Mouse (Mus musculus) adipocyte (in vitro differentiated cells): ENCODE data around the gene Rai14.

ENCODE experiments used
- DNase-seq: peaks from one replicate; pipeline ENCODE4 v3.0.0-alpha.2; 2016; ENCODE audit warnings: low spot score

Gene Rai14

DNA sequence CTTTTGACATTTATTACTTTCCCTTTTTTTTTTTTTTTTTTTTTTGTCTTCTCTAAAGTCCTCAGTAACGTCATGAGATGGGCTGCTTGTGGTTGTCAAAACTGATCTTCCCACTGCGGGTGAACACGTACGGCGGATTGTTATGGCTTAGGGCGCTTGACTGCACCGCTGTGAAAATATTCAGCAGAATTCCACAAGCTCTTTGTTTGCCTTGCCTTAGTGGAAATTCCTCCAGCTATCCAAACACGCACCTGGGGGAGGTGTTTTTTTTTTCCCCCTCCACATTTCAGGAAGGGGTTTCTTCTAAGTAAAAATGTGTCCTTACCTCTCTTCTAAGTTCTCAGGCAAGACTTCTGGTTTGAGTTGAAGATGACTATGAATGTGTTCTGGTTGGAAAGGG is 6.2 kb upstream of the Rai14 start:
- DNase-seq, result no peak

DNA sequence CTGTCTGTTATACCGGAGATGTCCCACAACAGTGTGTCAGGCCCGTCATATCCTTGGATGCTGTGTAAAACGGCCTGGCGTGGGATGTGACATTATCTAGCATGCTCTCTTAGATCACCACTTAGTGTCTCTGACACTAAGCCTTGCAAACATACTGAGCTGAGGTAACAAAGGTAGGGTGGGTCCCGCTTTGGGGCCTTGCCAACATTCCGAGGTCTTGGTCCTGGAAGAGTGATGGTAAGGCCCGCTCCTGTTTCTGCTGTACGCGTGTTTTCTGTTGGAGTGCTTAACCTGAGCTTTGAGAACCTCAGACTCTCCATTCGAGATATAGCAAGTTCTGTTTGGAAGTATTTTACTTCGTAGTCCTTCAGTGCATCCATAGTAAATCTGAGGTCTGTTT is 5.8 kb upstream of the Rai14 start:
- DNase-seq, result no peak

DNA sequence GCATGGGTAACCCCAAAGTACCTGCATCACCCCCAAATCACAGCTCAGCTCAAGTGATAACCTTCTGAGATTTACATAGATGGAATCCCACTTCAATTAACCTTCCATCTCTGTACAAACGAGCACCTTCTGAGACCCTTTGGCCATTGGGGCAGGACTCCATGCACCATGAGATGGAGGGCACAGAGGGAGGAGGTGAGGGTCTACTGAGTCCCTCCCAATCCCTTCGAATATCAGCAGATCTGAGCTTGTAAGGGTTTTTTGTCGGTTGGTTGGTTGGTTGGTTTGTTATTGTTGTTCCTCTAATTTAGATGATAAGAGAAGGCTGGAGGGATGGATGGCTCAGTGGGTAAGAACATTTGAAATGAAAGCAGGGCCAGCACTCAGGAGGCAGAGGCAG is 5.1 kb upstream of the Rai14 start:
- no peak for DNase-seq

DNA sequence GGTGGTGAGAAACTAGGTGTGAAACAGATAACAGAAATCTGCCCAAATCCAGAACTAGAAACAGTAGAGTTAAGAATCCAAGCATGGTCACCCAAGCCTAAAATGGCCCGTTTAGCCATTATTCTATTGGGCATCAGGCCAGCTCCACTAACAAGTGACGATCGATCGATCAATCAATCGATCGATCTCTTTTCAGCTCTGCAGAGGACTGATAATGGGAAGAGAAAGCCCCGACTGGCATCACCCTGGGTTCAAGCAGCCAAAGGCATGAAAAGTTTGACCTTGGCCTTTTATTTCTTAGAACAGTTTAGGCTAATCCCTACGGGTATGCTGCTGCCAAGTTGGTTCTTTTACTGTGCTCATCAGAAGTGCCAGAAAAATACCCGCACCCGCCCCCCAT is 4.3 kb upstream of the Rai14 start:
- DNase-seq, result no peak

DNA sequence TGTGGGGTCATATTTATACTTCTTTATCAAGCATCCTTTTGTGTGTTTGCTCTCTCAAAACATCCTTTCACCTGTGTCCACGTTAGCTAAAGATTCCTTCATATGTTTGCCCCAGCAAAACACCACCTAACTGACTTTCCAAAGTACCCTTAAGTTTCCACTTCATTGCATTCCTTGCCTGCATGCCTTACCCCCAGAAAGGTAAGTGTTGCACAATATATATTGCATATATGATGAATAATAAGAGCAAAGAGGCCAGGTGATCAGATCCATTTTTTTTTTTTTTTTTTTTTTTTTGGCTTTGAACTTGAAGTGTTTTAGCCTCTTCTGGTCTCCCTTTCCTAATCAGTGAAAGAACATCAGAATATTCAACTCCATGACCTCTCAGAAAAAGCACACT is 2.9 kb upstream of the Rai14 start:
- DNase-seq, result no peak

DNA sequence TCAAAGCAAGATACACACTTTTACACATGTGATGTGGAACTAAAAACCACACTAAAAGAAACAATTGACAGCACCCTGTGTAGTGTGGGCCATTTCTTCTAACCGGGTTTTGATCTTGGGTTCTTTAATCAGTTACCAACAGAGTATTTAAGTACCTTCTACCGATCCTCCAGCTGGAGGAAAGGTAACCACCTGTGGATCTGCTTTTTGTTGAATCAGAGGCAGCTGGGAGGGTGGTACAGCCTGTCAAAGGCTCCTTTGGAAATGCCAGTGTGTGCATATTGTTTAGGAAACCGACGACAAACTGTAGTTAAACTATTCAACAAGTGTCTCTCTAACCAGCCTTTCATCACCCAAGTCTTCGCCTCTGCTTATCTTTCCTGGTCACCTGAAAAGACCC is 1.5 kb upstream of the Rai14 start:
- DNase-seq, result no peak

DNA sequence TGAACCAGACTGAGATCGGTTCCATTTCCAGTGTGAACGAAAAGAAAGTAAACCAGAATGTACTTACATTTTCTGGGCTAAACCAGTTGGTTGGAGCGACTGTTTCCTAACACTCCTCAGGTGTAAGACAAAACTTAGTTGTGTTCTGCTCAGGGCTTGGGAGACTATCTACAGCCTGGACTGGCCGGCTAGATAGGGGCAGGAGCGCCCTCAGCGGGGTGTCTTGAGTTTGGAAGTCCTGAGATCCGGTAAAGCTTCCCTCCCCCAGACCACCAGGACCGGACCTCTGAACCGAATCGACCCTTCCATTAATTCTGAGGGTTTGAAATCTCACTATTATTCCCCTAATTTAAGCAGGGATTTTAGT is 698 bp upstream of the Rai14 start:
- DNase-seq, result no peak

DNA sequence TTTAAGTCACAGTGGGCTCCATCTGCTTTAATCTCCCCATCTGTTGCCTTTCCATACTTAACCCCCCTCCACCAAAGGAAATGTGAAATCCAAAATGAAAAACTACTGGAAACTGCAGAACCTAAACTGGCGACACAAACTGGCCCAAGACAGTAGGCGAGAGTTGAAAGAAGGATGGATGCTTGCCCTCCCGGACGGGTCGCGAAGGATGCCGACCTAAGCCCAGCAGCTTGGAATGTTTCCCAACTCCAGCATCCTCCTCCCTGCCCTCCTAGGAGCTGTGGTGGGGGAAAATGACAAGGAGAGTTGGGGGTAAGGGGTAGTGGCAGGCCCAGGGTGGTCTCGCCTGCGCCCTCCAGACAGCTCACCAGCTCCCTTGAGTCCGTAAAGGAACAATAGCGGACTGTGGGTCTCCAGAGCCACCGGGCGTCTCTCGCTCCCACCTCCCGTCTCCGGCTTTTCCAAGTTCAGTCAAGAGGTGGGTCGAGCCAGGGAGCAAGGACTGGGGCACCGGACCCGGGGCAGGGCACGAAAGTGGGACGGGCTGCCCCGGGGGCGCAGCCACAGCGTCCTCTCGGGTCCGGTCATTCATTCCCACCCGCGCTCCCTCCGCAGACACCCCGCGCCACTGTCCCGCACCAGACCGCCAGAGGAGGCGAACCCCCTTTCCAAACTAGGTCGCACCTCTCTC is 653 bp downstream of the Rai14 start:
- DNase-seq, result peak; percentile 20

DNA sequence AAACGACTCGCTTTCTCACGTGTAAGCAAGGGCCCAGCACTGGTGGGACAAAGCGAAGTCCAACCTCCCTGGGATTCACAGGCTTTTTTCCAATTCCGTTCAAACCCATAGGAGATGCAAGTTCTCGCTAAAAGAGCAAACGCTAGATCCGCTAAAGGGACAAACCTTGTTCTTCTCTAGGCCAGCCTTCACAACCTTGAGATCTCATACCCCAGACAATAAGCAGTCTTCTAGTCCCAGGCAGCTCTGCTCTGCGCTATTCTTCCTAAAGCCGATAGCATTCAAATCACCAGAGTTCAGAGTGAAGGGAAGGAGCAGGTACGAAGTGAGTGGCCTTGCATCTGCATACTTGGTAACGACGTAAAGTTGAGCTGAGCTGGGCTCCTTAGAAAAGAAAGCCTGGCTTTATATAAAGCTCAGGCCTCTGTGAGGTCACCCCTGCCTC is 1.2 kb downstream of the Rai14 start:
- DNase-seq, result peak; percentile 30

DNA sequence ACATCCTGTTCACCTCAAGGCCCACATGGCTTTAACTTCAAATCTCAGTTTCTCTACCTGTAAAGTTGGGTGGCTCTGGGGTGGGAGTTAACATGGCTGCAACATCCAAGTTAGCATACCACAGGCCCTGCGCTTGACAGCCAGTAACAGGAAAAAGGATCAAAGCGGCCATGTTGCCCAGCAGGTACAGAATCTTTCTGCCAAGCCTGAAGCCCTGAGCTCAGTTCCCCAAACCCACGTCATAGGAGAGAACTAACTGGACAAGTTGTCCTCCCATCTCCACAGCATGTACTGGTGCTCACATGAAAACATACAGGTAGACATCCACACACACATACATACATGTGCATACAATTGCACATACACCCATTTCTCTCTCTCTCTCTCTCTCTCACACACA is 2.1 kb downstream of the Rai14 start:
- no peak for DNase-seq

DNA sequence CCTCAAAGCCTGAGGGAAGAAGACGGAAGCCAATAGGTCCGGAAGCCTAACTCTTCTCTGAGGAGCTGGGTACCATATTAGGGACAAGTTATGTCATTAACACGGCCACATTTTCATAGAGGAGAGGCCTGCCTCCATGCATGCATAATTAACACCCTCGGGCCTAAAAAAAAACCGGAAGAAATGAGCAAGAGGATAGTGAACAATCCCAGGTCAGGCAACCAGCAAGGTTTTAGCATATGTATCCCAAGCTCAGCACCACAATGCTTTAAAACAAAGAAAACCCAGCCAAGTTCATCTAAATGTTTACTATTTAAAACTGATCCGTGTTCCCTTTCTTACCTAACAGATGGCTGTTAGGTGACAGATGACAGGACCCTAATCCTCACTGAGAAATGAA is 3.2 kb downstream of the Rai14 start:
- no peak for DNase-seq

DNA sequence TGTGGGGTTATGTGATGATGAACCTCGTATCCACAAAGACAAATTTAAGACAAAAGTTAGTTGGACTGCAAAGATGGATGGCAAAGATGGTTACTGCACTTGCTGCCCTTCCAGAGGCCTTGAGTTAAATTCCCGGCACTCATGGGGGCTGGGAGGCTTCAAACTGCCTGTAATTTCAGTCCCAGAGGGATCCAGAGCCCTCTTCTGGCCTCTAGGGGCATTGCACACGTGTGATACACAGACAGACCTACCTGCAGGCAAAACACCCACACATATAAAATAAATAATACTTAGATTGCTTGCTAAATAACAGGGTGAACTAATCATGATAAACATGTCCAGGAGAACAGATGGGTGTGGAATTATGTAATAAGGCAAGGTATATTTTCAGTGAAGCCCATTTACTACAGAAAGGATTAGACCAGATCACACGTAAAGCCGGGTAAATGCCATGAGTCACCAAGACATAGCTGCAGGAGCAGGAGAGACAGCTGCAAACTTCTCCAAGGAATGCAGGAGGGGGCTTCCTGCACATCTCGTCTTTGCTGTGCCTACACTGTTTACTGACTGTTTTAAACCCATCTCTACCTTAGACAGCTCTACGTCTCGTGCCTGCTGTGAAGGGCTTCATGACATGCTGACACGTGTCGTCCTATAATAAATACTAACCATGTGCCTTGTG is 5.7 kb downstream of the Rai14 start:
- DNase-seq, result no peak

DNA sequence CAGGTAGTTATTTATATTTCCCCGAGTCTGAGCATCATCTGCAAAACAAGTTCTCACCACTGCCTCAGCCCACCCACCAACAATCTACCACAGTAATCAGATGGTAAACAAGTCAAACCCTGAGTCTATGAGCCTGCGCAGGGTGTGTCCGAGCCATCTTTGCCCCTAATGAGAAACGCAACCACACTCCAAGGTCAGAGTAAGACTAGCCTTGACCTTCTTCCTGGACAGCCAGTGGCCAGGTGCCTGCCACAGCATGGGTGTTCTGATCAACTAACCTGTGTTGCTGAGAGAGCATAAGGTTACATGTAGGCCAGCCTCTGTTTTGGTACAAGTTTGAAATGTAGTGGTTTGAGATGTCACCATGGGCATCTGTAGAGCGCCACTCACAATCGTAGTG is 7.3 kb downstream of the Rai14 start:
- no peak for DNase-seq

DNA sequence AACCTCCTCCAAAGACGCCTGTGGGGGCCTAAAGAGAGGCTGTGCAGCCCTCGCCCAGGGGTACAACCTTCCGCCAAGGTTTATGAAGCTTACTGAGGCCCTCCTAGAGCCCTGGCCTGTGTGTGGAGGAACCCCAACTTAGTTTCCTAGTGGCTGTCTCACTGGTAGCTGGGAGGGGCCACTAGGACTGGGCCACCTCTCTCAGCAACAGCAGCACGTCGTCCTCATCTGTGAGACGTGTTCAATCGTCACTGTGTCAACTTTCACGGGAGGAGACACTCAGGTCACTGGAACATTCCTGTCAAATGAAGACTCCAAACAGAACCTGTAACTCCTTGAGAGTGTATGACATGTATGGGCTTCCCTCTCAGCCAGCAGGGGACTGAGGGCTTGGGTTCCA is 8.0 kb downstream of the Rai14 start:
- DNase-seq, result no peak

DNA sequence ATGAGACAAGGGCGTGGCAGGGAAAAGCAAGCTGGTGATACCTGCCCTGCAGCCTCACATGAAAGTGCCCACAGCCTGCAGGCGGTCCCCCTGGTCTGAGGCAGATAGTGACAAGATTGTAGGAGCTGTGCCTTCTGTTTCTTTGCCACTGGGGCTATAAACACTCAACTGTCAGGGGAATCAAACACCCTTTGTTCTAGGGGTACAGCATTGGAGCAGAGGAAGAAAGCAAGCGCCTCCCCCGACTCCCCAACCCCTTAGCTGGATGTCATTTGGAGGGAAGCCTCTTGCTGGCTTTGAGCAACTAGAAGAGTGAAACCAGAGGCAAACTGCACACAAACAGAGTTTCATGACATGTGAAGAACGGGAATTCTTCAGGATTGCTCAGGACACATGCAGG is 8.7 kb downstream of the Rai14 start:
- no peak for DNase-seq

DNA sequence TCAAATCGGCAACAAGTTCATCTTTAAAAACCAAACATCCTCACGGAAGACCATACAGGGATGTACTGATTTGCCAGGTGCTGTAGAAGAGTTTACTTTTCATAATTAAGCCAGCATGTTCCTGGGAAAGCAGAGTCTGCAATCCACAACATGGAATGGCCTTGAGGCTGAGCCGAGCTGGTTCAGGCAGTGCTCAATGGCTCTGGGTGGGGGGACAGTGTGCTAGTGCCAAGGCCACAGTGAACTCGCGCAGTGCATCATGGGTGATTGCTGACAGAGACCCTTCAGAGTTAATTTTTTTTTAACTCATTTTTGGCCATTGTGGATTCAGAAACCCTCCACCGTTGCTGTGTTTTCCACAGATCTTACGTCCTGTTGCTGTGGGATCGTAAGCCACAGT is 10.1 kb downstream of the Rai14 start:
- no peak for DNase-seq

DNA sequence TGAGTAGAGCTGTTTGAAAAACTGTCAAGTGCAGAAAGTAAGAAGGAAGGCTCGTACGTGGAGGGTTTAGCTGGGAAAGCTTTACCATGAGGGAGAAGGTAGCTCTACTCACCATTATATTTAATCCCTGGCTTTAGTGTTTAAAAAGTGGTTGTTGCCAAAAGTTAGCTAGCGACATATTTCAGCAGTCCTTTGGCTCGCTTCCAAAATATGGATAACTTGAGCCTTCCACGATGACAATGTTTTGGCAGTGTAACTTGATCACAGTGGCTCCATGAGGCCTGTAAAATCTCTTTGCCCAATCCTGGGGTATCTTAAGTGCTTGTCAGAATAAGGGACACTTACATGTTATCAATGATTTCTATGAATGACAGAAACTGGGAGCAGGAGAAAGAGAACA is 12.9 kb downstream of the Rai14 start:
- peak; percentile 23 for DNase-seq

DNA sequence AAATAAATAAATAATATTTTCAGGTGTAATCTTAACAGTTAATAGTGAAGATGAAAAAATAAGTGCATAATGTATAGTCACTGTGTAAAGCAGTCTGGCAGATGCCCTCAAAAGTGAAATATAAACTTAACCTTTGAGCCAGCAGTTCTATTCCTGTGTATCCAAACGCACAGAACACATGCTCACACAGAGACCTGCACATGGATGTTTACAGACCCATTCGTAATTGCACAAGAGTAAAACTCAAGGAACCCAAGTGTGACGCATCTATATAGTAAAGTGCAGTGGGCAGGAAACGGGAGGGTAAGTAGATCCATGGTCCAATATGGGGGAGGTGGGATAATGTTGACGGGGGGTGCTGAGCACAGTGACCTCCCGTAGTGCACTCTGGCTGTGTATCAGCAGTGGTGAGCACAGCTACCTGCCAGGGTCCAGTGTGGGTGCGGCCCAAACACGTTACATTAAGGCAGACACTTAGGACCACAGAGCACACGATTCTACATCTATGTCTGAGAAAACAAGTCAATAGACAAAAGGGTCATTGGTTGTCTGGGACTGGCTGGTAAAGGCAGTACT is 13.4 kb downstream of the Rai14 start:
- no peak for DNase-seq

DNA sequence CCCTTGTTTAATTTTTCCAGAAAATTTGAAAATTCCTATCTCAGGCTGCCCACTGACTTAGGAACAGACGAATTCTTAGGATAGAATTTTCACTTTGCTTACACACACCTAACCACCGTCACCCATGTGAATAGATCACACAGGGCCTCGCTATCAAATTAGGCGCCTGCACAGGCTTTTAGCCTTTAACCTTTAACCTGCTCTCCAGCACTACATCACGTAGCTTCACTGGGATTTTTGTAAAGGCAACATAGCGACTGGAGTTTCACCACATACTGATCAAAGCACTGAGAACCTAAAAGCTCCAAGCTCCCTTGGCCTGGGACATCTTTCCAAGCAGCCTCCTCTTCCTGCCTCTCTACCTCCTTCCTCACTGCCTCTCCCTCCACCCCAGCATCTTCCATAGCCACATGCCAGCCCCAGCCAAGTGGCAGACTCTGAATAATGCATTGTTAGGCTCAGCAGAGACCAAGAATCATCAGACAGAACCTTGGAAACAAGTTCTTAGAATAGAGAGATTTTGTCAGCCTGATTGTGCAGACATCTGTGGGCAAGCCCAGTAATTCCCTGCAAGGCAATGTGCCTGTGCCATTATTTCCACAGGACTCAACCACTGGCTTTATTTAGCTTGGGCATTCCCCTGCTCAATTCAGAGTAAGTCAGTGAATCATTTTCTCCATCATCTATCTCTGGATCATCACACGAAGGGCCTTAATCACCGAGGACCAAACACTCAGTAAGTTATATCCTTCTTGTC is 17.8 kb downstream of the Rai14 start:
- DNase-seq, result no peak

DNA sequence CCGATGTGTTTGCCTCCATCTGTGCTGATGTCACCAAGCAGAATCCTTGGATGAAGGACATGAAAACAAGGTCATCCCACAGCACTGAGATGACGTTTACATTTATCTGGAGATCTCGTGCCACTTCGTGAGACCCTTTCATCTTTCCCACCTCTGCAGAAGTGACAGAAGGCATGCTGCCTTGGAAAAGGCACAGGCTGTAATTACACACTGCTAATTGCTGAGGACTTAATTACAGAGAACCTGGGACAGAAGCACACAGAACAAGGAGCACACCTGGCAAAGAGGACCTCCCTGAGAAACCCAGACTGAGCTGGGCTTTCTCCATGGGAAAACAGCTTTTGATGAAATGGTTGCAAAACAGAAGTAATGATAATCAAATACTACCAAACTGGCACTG is 21.8 kb downstream of the Rai14 start:
- DNase-seq, result no peak

DNA sequence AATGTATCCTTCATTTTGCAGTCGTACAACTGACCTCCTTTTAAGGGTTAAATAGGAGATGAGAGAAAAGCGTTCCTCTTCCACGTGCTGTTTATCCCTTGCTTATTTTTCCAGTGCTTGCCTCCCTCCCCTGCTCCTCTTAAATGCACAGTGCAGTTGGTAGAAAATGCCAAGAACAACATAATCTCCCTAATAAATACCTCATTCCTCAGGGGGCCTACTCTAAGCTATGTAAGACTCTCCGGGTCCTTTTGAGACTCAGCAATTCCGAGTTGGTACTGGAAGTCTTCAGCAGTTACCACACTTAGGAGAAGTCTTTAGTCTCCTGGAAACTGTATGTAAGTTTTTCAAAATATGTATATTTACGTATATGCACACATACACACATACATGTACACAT is 22.9 kb downstream of the Rai14 start:
- no peak for DNase-seq

DNA sequence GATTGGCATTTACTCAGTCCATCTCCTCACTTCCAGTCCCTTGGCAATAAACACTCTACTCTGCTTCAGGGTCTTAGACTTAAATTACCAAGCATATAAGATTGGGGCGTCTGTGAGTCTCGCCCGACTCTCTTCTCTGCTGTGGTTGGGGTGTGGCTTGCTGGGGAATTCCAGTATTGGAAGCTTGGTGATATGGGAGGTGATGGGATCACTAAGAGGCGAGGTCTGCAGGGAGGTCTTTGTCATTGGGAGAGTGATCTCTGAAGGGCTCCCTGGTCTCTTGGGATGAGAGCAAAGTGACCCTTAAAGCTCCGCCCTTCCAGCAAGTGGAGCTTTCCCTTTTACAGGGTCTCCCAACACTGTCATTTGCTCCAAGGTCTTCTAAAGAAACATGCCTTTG is 23.5 kb downstream of the Rai14 start:
- DNase-seq, result no peak

DNA sequence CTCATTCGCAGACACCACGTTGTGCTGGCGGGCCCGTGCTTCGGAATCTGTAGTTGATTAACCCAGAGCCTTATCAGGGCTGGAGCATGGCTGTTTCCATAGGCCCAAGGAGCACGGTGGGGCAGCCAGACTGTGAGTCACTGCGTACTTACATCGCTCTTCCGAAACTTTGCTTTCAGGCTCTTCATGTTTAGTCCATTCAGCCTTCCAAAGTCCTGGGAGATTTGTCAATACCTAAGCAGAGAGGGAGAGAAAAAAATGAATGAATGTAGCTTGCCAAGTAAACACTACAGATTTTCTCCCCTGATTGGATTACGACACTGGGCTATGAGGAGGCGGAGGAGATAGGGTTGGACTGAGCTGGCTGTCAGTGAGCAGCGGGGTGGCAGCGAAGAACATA is 24.2 kb downstream of the Rai14 start:
- peak; percentile 90 for DNase-seq
